Mouse (Mus musculus) hindbrain, embryonic 13.5 days (tissue): Measurements from ENCODE around the gene Cmtm8. TPM values are rescaled to one million over a fixed set of nuclear protein-coding genes. Genes with fewer than 3 reads are reported as not detected.

Experiments used
- ATAC-seq: fragments of 200-750 bp; cut with Nextera tagmentation; 2 replicates; pipeline ENCODE4 v1.8.0; 2017; ENCODE audit warnings: moderate TSS enrichment; ENCODE audit not compliant: low FRiP score
- H3K27ac ChIP-seq: fragments of 300-500 bp; sonication (generic); 2 replicates; pipeline ENCODE4 v1.5.1; 2015; ENCODE audit warnings: inconsistent platforms, mild to moderate bottlenecking, moderate library complexity
- H3K27me3 ChIP-seq: fragments of 300-500 bp; sonication (generic); 2 replicates; pipeline ENCODE4 v1.6.1; 2015; ENCODE audit warnings: mild to moderate bottlenecking, inconsistent platforms
- H3K36me3 ChIP-seq: fragments of 300-500 bp; sonication (generic); 2 replicates; pipeline ENCODE4 v1.6.1; 2015; ENCODE audit warnings: mild to moderate bottlenecking, inconsistent platforms
- H3K4me1 ChIP-seq: fragments of 300-500 bp; sonication (generic); replicated peaks from 2 replicates; pipeline ENCODE4 v1.6.1; 2015; ENCODE audit warnings: inconsistent platforms
- H3K4me2 ChIP-seq: fragments of 300-500 bp; sonication (generic); 2 replicates; pipeline ENCODE4 v1.6.1; 2015; ENCODE audit warnings: inconsistent platforms, mild to moderate bottlenecking, moderate library complexity
- H3K4me3 ChIP-seq: fragments of 300-500 bp; sonication (generic); 2 replicates; pipeline ENCODE4 v1.5.1; 2015; ENCODE audit warnings: mild to moderate bottlenecking, inconsistent platforms
- H3K9ac ChIP-seq: fragments of 300-500 bp; sonication (generic); 2 replicates; pipeline ENCODE4 v1.6.1; 2015; ENCODE audit warnings: mild to moderate bottlenecking, inconsistent platforms
- H3K9me3 ChIP-seq: fragments of 300-500 bp; sonication (generic); 2 replicates; pipeline ENCODE4 v1.6.1; 2016; ENCODE audit warnings: inconsistent platforms
- WGBS: fragments of 180-500 bp; shearing (Covaris S2); methylation state at CpG from one replicate; pipeline ENCODE4 v1.1.7; 2015; 5-methylcytosine and 5-hydroxymethylcytosine counted together
- polyA plus RNA-seq: library from polyadenylated mRNA; unstranded; fragments of >200 nt; fragmentation: Nextera tagmentation; extraction: Ambion mirVana; gene quantifications from 2 replicates; pipeline ENCODE4 v1.2.1, GENCODE M21; 2015

Gene Cmtm8
- polyA plus RNA-seq, result 15.8 and 20.0 TPM in 2 replicates

DNA sequence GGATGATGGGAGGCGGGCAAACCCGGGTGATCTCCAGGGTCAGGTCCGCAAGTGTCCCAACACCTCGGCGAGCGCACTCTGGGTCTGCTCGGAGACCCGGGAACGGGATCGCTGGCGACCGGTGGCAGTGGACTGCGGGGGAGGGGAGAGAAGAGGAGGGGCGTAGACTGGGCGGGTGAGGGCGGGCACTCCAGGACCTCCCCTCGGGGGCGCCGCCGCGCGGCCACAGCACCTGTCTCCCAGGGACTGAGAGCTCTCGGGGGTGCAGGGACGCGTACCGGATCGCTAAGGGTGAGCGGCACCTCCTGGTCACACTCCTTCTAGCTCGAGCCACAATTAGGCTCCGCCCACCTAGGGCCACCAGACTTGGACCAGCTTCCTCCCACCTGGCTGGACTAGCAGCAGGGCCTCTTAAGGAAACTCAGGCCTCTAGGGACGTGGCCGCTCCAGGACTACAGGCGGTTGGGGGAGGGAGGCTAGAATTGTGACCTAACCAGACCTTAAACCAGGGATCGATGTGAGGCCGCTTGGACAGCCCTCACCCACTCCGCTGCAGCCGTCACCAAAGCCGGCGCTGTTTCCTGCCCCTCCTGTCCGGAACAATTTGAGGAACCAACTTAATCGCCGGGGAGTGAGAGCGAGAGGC lies at the start of gene Cmtm8:
Gene Cmtm8 (minus strand): TSS at position 140 of the 646 bp plus-strand sequence.
- H3K4me2 ChIP-seq, result peak within 1 kb of the TSS; percentile 98
- peak within 1 kb of the TSS; percentile 61 for H3K4me3 ChIP-seq
- WGBS, result under 1% methylated on average over 35 of the region's 43 CpGs

DNA sequence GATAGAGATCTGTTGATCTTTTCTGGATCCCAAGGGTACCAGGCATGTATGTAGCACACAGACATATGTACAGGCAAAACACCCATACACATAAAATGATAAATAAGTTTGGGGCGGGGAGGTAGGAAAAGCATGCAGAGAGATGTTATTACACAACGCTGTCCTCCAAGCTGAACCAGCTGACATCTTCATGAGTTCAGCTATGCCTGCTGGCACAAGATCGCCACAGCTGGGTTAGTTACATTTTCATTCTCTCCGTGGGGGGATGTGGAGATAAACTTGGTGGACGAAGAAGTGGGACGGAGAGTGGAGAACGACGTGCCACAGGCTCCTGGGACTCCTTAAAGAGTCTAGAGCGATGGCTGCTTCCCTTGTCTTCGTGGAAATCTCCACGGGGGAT lies 49.0 kb upstream of the Cmtm8 start:
- H3K36me3 ChIP-seq, result 0 out of 2 replicates have a peak, but pooled peaks cover under 1% of the 10 kb centered on the region
- 0 out of 2 replicates have a peak, but pooled peaks cover 6% of the 10 kb centered on the region for H3K4me1 ChIP-seq
- no peak for ATAC-seq
- H3K27ac ChIP-seq, result no peak overlapping the region
- H3K9ac ChIP-seq, result no peak overlapping the region
- WGBS, result 88% methylated on average over 11 of the region's 11 CpGs
- no peak overlapping the region for H3K4me3 ChIP-seq
- no peak overlapping the region for H3K4me2 ChIP-seq
- no peaks in the 10 kb centered on the region for H3K27me3 ChIP-seq
- H3K9me3 ChIP-seq, result no peaks in the 10 kb centered on the region

More for the DNA sequence above, at the start of gene Cmtm8:
- H3K27ac ChIP-seq, result no peak within 1 kb of the TSS
- H3K9ac ChIP-seq, result peak within 1 kb of the TSS; percentile 72
- peaks cover 42% of the 10 kb centered on the region for H3K27me3 ChIP-seq
- peak; percentile 83 for ATAC-seq
- H3K9me3 ChIP-seq, result no peaks in the 10 kb centered on the region
- H3K36me3 ChIP-seq, result no peaks in the 10 kb centered on the region
- H3K4me1 ChIP-seq, result peaks cover 14% of the 10 kb centered on the region

DNA sequence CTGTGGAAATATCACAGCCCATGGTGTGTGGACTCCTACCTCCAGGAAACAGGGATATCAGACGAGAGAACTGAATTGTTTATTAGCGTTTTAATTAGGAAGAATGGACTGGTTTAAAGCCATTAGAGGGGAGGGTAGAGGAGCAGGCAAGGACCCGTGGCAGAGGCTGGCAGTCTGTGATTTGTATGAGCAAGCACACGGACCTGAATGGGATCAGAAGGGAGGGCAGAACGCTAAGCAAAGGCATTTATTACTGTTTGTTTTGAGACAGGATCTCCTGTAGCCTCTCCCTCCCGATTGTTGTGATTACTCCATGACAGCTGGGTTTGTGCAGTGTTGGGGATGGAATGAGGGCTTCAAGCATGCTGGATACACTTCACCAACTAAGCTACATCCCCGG lies 46.4 kb upstream of the Cmtm8 start:
- H3K27me3 ChIP-seq, result no peaks in the 10 kb centered on the region
- ATAC-seq, result no peak
- H3K4me3 ChIP-seq, result no peak overlapping the region
- no peak overlapping the region for H3K9ac ChIP-seq
- H3K4me2 ChIP-seq, result no peak overlapping the region
- WGBS, result 53% methylated on average over 7 of the region's 7 CpGs
- H3K9me3 ChIP-seq, result no peaks in the 10 kb centered on the region
- no peaks in the 10 kb centered on the region for H3K36me3 ChIP-seq
- H3K27ac ChIP-seq, result no peak overlapping the region
- 0 out of 2 replicates have a peak, but pooled peaks cover 6% of the 10 kb centered on the region for H3K4me1 ChIP-seq

DNA sequence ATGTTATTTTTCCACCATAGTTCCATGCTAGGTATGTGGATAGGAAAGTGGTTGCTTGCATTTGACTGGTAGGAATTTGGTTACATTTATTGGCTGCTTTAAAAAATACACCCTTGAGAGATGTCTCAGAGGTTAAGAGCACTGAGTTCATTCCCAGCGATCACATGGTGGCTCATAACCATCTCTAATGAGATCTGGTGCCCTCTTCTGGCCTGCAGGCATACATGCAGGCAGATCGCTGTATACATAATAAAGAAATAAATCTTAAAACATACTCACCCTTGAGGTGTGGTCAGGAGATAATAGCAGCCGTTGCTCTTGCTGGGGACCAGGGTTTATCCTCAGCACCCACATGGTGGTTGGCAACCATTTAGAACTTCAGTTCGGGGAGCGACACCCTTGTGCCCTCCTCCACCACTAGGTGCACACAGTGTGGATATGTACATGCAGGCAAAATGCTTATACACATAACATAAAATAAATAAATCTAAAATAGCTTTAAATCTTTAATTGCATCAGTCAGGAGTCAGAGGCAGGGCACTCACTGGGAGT lies 45.0 kb upstream of the Cmtm8 start:
- no peaks in the 10 kb centered on the region for H3K9me3 ChIP-seq
- no peak overlapping the region for H3K4me2 ChIP-seq
- no peaks in the 10 kb centered on the region for H3K27me3 ChIP-seq
- H3K36me3 ChIP-seq, result no peaks in the 10 kb centered on the region
- WGBS, result 88% methylated on average over 5 of the region's 5 CpGs
- no peak overlapping the region for H3K27ac ChIP-seq
- no peak overlapping the region for H3K9ac ChIP-seq
- no peak for ATAC-seq
- 0 out of 2 replicates have a peak, but pooled peaks cover 6% of the 10 kb centered on the region for H3K4me1 ChIP-seq
- no peak overlapping the region for H3K4me3 ChIP-seq

DNA sequence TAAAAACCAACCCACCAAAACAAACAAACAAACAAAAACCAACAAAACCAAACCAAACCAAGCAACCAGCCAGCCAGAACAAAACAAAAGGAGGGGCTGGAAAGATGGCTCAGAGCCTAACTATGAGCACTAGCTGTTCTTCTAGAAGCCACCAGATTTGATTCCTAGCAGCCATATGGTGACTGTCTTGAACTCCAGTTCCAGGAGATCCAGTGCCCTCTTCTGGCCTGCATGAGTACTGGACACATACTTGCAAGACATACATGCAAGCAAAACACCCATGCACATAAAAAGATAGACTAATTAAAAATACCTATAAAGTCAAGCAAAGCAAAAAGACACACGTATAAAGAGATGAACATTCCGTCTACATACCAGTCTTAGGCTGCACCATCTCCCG lies 43.7 kb upstream of the Cmtm8 start:
- Histone ChIP-seq H3K9ac (no peak overlapping the region), H3K9me3 (no peaks in the 10 kb centered on the region), H3K27ac (no peak overlapping the region), H3K36me3 (no peaks in the 10 kb centered on the region), H3K4me3 (no peak overlapping the region), H3K27me3 (no peaks in the 10 kb centered on the region), H3K4me2 (no peak overlapping the region), H3K4me1 (0 out of 2 replicates have a peak, but pooled peaks cover 6% of the 10 kb centered on the region)
- no peak for ATAC-seq
- 96% methylated on average over 3 of the region's 3 CpGs for WGBS

DNA sequence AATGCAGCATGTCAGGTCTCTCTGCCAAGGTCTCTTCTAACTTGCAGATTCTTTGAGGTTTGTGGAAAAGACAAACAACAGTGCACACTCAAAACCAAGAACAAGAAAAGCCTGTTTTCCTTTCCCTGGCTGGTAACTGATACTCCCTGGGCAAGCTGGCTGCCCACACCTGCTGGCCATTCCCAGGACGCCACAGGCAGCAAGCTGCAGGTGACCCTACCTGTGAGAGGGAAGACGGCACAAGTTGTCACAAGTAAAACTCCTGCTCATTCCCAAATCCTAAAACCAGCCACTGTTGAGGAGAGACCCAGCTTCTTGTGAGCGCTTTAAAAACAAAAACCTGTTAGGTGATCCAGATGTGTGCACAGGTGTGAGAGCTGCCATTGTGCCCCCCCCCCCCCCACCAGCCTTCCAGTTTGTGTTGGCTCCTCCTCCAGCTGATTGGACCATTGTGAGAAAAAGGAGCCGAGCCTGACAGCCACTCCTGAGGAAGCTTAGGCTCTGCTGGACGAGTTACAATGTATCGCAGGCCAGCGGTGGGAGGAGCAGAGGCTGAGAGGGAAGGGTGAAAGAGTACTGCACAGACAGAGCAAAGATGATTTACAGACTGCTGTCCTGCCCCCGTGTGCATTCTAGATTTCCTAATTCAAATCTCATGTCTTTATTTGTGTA lies 42.2 kb upstream of the Cmtm8 start:
- Histone ChIP-seq H3K9ac (no peak overlapping the region), H3K9me3 (no peaks in the 10 kb centered on the region), H3K27ac (no peak overlapping the region), H3K4me1 (0 out of 2 replicates have a peak, but pooled peaks cover 6% of the 10 kb centered on the region), H3K36me3 (no peaks in the 10 kb centered on the region), H3K4me2 (no peak overlapping the region), H3K27me3 (no peaks in the 10 kb centered on the region), H3K4me3 (no peak overlapping the region)
- 31% methylated on average over 8 of the region's 8 CpGs for WGBS
- ATAC-seq, result no peak

DNA sequence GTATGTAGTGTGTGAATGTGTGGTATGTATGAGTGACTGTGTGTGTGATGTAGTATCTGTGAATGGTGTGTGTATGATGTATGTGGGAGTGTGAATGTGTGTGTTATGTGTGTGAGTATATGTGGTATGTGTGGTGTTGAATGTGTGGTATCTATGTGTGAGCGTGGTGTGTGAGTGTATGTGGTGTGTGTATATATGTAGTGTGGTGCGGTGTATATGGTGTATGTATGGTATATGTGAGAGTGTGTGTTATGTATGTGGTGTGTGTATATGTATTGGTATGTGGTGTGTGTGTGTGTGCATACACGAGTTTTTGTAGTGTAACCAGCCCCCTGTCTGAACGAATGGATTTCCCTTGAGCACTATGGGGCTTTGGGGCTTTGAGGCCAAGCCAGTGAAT lies 41.6 kb upstream of the Cmtm8 start:
- no peak overlapping the region for H3K27ac ChIP-seq
- no peak for ATAC-seq
- no peaks in the 10 kb centered on the region for H3K36me3 ChIP-seq
- H3K9ac ChIP-seq, result no peak overlapping the region
- no peak overlapping the region for H3K4me2 ChIP-seq
- H3K27me3 ChIP-seq, result no peaks in the 10 kb centered on the region
- WGBS, result 78% methylated on average over 4 of the region's 4 CpGs
- no peak overlapping the region for H3K4me3 ChIP-seq
- 0 out of 2 replicates have a peak, but pooled peaks cover 3% of the 10 kb centered on the region for H3K4me1 ChIP-seq
- H3K9me3 ChIP-seq, result no peaks in the 10 kb centered on the region

DNA sequence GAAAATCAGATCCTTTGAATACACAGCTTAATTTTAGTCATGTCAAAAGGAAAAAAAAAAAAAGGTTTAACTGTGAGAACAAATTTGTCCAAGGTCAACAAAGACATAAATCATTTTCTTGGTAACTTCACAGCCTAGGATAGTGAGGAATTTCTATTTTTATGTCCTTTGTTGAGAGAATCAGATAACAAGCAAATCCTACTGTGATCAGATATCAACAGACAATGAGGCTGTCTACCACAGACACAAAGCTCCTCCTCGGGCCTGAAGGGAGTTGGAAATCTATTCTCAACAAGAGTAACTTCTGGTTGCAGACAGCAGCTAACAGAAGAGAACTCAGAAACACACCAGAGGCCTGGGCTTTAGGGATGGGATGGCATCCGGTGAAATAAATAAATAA lies 38.0 kb upstream of the Cmtm8 start:
- Histone ChIP-seq H3K9ac (no peak overlapping the region), H3K27me3 (no peaks in the 10 kb centered on the region), H3K4me2 (no peak overlapping the region), H3K36me3 (no peaks in the 10 kb centered on the region), H3K4me1 (no peaks in the 10 kb centered on the region), H3K4me3 (no peak overlapping the region), H3K9me3 (no peaks in the 10 kb centered on the region), H3K27ac (no peak overlapping the region)
- WGBS, result 77% methylated on average over 2 of the region's 2 CpGs
- no peak for ATAC-seq

DNA sequence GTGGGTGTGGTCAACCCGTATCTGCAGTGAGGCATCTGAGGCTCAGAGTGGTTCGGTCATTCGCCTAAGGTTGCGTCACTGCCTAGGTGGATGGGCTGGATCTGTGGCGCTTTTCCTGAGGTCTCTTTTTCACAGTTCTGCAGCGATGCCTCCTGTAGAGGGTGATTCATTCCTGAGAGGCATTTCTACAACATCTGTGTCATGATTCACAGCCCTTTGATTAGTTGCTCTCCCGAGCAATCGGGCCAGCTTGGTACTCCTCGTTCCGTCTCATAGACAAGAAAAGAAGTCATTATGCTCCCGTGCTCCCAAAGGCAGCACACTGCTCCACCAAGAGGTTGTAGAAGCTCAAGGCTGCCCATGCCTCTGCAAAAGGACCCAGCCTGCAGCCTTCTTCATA lies 11.4 kb upstream of the Cmtm8 start:
- Histone ChIP-seq H3K4me1 (peaks cover 3% of the 10 kb centered on the region; the same call in 1 of the 2 replicates), H3K9ac (no peak overlapping the region), H3K4me2 (no peak overlapping the region), H3K4me3 (no peak overlapping the region), H3K9me3 (no peaks in the 10 kb centered on the region), H3K27ac (no peak overlapping the region), H3K27me3 (no peaks in the 10 kb centered on the region), H3K36me3 (no peaks in the 10 kb centered on the region)
- no peak for ATAC-seq
- 73% methylated on average over 11 of the region's 11 CpGs for WGBS

DNA sequence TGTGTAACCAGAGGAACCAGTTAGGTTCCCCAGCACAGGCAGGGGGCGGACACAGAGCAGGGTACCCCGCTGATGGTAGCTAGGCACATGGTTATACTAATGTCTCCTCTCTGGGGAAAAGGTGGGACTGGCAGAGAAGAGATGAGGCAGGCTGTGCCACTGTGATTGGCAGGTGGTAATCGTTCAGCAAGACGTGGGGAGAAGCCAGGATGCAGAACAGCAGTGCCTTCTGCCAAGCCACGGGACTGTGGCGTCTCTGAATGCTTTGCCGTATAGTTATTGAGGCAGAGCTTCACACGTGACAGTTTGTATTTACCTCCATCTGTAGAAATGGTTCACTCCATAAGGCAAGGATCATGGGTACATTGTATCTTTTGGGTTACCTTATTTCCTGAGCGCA lies 10.7 kb upstream of the Cmtm8 start:
- Histone ChIP-seq H3K4me2 (no peak overlapping the region), H3K27me3 (no peaks in the 10 kb centered on the region)
- WGBS, result 62% methylated on average over 9 of the region's 9 CpGs

DNA sequence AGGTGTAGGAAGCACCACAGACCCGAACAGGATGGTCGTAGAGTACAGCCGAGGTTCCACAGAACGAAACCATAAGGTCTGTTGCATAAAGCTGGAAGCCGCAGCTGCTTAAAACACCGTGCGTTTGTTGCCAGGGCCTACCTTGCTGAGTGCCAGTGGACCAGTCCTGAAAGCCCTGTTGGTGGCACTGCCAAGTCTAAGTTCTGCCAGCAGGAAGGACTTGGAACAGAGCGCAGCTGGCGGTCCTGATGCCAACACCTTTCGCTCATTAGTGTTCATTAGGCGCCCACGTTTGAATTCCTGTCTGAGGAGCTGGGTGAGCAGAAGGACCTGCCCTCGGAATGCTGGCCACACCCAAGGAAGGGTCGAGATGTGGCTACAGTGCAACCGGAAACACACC lies 9.4 kb upstream of the Cmtm8 start:
- no peak for ATAC-seq
- WGBS, result 86% methylated on average over 15 of the region's 15 CpGs
- Histone ChIP-seq H3K4me2 (no peak overlapping the region), H3K4me3 (no peak overlapping the region), H3K27me3 (no peaks in the 10 kb centered on the region), H3K27ac (no peak overlapping the region), H3K9ac (no peak overlapping the region), H3K36me3 (no peaks in the 10 kb centered on the region), H3K4me1 (peaks cover 3% of the 10 kb centered on the region; the same call in 1 of the 2 replicates), H3K9me3 (no peaks in the 10 kb centered on the region)

More for the DNA sequence above, 10.7 kb upstream of the Cmtm8 start:
- no peaks in the 10 kb centered on the region for H3K9me3 ChIP-seq
- ATAC-seq, result 0 out of 2 replicates have a peak, but pooled peaks have one; percentile 36
- no peak overlapping the region for H3K4me3 ChIP-seq
- H3K27ac ChIP-seq, result no peak overlapping the region
- H3K9ac ChIP-seq, result no peak overlapping the region
- peaks cover 3% of the 10 kb centered on the region; the same call in 1 of the 2 replicates for H3K4me1 ChIP-seq
- no peaks in the 10 kb centered on the region for H3K36me3 ChIP-seq

DNA sequence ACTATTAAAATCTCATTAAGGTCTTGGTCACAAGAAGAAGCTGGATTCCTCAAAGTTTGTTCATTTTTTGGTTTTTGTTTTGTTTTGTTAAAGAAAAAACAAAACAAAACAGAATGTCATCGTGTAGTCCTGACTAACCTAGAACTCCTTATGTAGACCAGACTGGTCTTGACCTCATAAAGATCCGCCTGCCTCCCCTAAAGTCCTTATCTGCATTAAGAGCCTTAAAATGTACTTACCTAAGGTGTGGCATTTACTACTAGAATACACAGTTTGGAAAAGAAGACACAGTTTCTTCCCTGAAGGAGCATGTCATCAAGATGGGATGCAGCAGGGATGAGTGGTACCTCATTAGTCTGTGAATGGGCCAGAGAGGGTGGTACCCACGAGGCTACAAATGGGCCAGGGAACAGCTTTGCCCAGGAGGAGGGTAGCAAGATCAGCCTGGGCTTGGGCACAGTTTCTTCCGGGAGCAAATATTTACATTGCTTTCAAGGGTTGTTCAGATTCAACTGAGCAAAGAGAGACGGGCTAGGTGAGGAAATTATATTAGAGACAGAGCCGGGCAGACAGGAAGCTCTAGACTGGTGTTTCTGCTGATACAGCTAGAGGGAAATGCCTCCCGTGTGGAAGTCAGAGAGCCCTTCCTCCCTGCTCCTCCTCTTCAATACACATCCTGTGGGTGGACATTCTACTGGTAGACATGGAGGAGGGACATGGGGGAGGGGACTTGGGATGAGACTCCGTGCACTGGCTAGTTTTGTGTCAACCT lies 7.6 kb upstream of the Cmtm8 start:
- H3K36me3 ChIP-seq, result no peaks in the 10 kb centered on the region
- H3K9me3 ChIP-seq, result no peaks in the 10 kb centered on the region
- 75% methylated on average over 8 of the region's 8 CpGs for WGBS
- no peak overlapping the region for H3K27ac ChIP-seq
- H3K4me3 ChIP-seq, result no peak overlapping the region
- no peak overlapping the region for H3K4me2 ChIP-seq
- peaks cover 3% of the 10 kb centered on the region; the same call in 1 of the 2 replicates for H3K4me1 ChIP-seq
- no peak for ATAC-seq
- H3K9ac ChIP-seq, result no peak overlapping the region
- H3K27me3 ChIP-seq, result no peaks in the 10 kb centered on the region
